Mouse (Mus musculus): ENCODE results near the gene E2f6. TPM values are rescaled to one million over a fixed set of nuclear protein-coding genes. Genes with fewer than 3 reads are reported as not detected.

The E2f6 gene
- polyA plus RNA-seq, 1 experiment from 2014 or later: 59.8 TPM

GRCm38 (mm10) chr12:16883111-16883510 lies 72.3 kb downstream of the E2f6 start:
- no peak overlapping the region for H3K4me2 ChIP-seq (replicated peaks)
- no peaks in the 10 kb centered on the region for H3K27me3 ChIP-seq
- no peaks in the 10 kb centered on the region for H3K36me3 ChIP-seq
- H3K9ac ChIP-seq: no peak overlapping the region
- H3K4me1 ChIP-seq: no peaks in the 10 kb centered on the region
- 57% methylated on average over 7 of the region's 7 CpGs for WGBS
- H3K27ac ChIP-seq: no peak overlapping the region
- no peaks in the 10 kb centered on the region for H3K9me3 ChIP-seq
- no peak for ATAC-seq (ENCODE audit: low FRiP score, low read depth)
- no peak overlapping the region for H3K4me3 ChIP-seq

- no peaks in the 10 kb centered on the region for H3K4me1 ChIP-seq
- ATAC-seq (ENCODE audit: low FRiP score, low read depth): no peak
- H3K9me3 ChIP-seq: no peaks in the 10 kb centered on the region
- no peak overlapping the region for H3K4me2 ChIP-seq (replicated peaks)
- no peaks in the 10 kb centered on the region for H3K36me3 ChIP-seq
- no peak overlapping the region for H3K9ac ChIP-seq
- H3K27me3 ChIP-seq: no peaks in the 10 kb centered on the region
- no peak overlapping the region for H3K4me3 ChIP-seq
- H3K27ac ChIP-seq: no peak overlapping the region
- WGBS: 90% methylated on average over 4 of the region's 4 CpGs
These were observed 73.8 kb downstream of the E2f6 start for GRCm38 (mm10) chr12:16884534-16884933.

GRCm38 (mm10) chr12:16886354-16886753 lies 75.6 kb downstream of the E2f6 start:
- Histone ChIP-seq H3K4me3 (no peak overlapping the region), H3K9ac (no peak overlapping the region), H3K27me3 (no peaks in the 10 kb centered on the region), H3K36me3 (no peaks in the 10 kb centered on the region), H3K27ac (no peak overlapping the region), H3K9me3 (no peaks in the 10 kb centered on the region), H3K4me2 (replicated peaks) (no peak overlapping the region), H3K4me1 (no peaks in the 10 kb centered on the region)
- 83% methylated on average over 6 of the region's 6 CpGs for WGBS
- ATAC-seq (ENCODE audit: low FRiP score, low read depth): no peak

Small RNA genes within 50 kb of the gene (microRNA-seq; reads per million reads assigned to microRNA genes)
- not detected for gene Gm44305

Other genes with a start within 250 kb of the E2f6 start
- 5.2 and 6.4 TPM in 2 replicates for gene Lpin1, start 200.0 kb upstream of the E2f6 start, polyA plus RNA-seq (2015; fragmentation: Nextera tagmentation; extraction: Ambion mirVana)
- not detected in 2 replicates for gene Ntsr2, start 157.6 kb upstream of the E2f6 start, polyA plus RNA-seq (2015; fragmentation: Nextera tagmentation; extraction: Ambion mirVana)
- gene Greb1, start 10.1 kb upstream of the E2f6 start, polyA plus RNA-seq (2015; fragmentation: Nextera tagmentation; extraction: Ambion mirVana): 2.6 and 2.8 TPM in 2 replicates
- 14.7 and 14.9 TPM in 2 replicates for gene Rock2, start 83.9 kb downstream of the E2f6 start, polyA plus RNA-seq (2015; fragmentation: Nextera tagmentation; extraction: Ambion mirVana)
- 7.2 and 10.2 TPM in 2 replicates for gene Pqlc3, start 189.4 kb downstream of the E2f6 start, polyA plus RNA-seq (2015; fragmentation: Nextera tagmentation; extraction: Ambion mirVana)
- gene 2410004P03Rik, start 200.8 kb downstream of the E2f6 start, polyA plus RNA-seq (2015; fragmentation: Nextera tagmentation; extraction: Ambion mirVana): 0.52 and 0.65 TPM in 2 replicates